8 mouse cellular contexts compared by ENCODE assay signal in genomic region chr19:4096642-4097440, GRCm38 (mm10). TPM values are rescaled to one million over a fixed set of nuclear protein-coding genes. Genes with fewer than 3 reads are reported as not detected.
A peak's percentile ranks its signal among the peaks of the same experiment; 100 is the strongest.
DNase-seq lines count a peak whose midpoint lies in the region; ATAC-seq lines count a peak whose summit lies in the region.

Cdk2ap2 (plus strand) TSS chr19:4097182.

- peak within 1 kb of the TSS; percentile 82 for H3K9ac ChIP-seq in heart, embryonic 13.5 days
- H3K9ac ChIP-seq in liver, embryonic 12.5 days = peak within 1 kb of the TSS; percentile 80
- peak within 1 kb of the TSS; percentile 45 for H3K9ac ChIP-seq in stomach, embryonic 15.5 days

- peak within 1 kb of the TSS; percentile 82 for H3K4me3 ChIP-seq in brown adipose tissue, adult 24 weeks (ENCODE audit: insufficient read depth, low read depth, low read length)
- peak within 1 kb of the TSS; percentile 76 for H3K4me3 ChIP-seq in heart, embryonic 13.5 days
- H3K4me3 ChIP-seq in liver, embryonic 12.5 days = peak within 1 kb of the TSS; percentile 72
- H3K4me3 ChIP-seq in stomach, embryonic 15.5 days (replicated peaks) = peak within 1 kb of the TSS; percentile 75

- peak; percentile 99 for DNase-seq in CD4-positive, CD25-positive, alpha-beta regulatory T cell, adult 2 months (ENCODE audit: low read depth, low spot score)
- DNase-seq in fat pad, adult 2 months (ENCODE audit: extremely low read depth, low read depth, low spot score) = peak; percentile 80
- peak; percentile 100 for DNase-seq in kidney, postnatal 10 days
- peak; percentile 99 for DNase-seq in natural killer cell, adult 2 months (ENCODE audit: low spot score in 2 of 2)

- H3K9me3 ChIP-seq in heart, embryonic 13.5 days = no peaks in the 10 kb centered on the region
- no peaks in the 10 kb centered on the region for H3K9me3 ChIP-seq in liver, embryonic 12.5 days (replicated peaks)
- no peaks in the 10 kb centered on the region for H3K9me3 ChIP-seq in stomach, embryonic 15.5 days

- peaks cover 9% of the 10 kb centered on the region for H3K4me1 ChIP-seq in brown adipose tissue, adult 24 weeks (ENCODE audit: control insufficient read depth, insufficient read depth, insufficient read length, low read length)
- peaks cover 49% of the 10 kb centered on the region for H3K4me1 ChIP-seq in heart, embryonic 13.5 days
- H3K4me1 ChIP-seq in liver, embryonic 12.5 days = peaks cover 59% of the 10 kb centered on the region
- H3K4me1 ChIP-seq in stomach, embryonic 15.5 days = peaks cover 35% of the 10 kb centered on the region

- peaks cover 24% of the 10 kb centered on the region for H3K27me3 ChIP-seq in heart, embryonic 13.5 days (replicated peaks)
- peaks cover 26% of the 10 kb centered on the region for H3K27me3 ChIP-seq in liver, embryonic 12.5 days (replicated peaks)
- peaks cover 11% of the 10 kb centered on the region; the same call in 1 of the 2 replicates for H3K27me3 ChIP-seq in stomach, embryonic 15.5 days (replicated peaks)

- ATAC-seq in heart, embryonic 13.5 days (ENCODE audit: extremely low read depth, insufficient number of reproducible peaks, low FRiP score, low TSS enrichment) = peak; percentile 89
- peak; percentile 91 for ATAC-seq in liver, embryonic 12.5 days
- peak; percentile 94 for ATAC-seq in stomach, embryonic 15.5 days (ENCODE audit: insufficient read depth, low FRiP score, low read depth)

- H3K27ac ChIP-seq in brown adipose tissue, adult 24 weeks (replicated peaks; ENCODE audit: low read depth, low read length) = peak within 1 kb of the TSS; percentile 91
- peak within 1 kb of the TSS; percentile 87 for H3K27ac ChIP-seq in heart, embryonic 13.5 days (replicated peaks)
- peak within 1 kb of the TSS; percentile 99 for H3K27ac ChIP-seq in liver, embryonic 12.5 days
- H3K27ac ChIP-seq in stomach, embryonic 15.5 days = peak within 1 kb of the TSS; percentile 95

- H3K36me3 ChIP-seq in heart, embryonic 13.5 days = no peaks in the 10 kb centered on the region
- H3K36me3 ChIP-seq in liver, embryonic 12.5 days = peaks cover 4% of the 10 kb centered on the region; the same call in 1 of the 2 replicates
- no peaks in the 10 kb centered on the region; the same call in 1 of the 2 replicates for H3K36me3 ChIP-seq in stomach, embryonic 15.5 days

- under 1% methylated on average over 65 of the region's 65 CpGs for WGBS in heart, embryonic 13.5 days
- under 1% methylated on average over 65 of the region's 65 CpGs for WGBS in liver, embryonic 12.5 days (ENCODE audit: insufficient replicate concordance)
- under 1% methylated on average over 64 of the region's 65 CpGs for WGBS in stomach, embryonic 15.5 days

- H3K4me2 ChIP-seq in heart, embryonic 13.5 days = peak within 1 kb of the TSS; percentile 80
- peak within 1 kb of the TSS; percentile 93 for H3K4me2 ChIP-seq in liver, embryonic 12.5 days
- peak within 1 kb of the TSS; percentile 88 for H3K4me2 ChIP-seq in stomach, embryonic 15.5 days

RNA-seq across cellular contexts. Expression of gene Cdk2ap2, which starts in this region (rescaled TPM):
- polyA plus RNA-seq in brown adipose tissue, adult 24 weeks (2012; ENCODE audit: insufficient read depth, insufficient read length, missing spikeins) = 78.5 and 101 TPM in 2 replicates
- polyA plus RNA-seq in heart, embryonic 13.5 days (2015; fragmentation: Nextera tagmentation; extraction: Ambion mirVana) = 64.5 and 64.9 TPM in 2 replicates
- 93.2 and 101 TPM in 2 replicates for polyA plus RNA-seq in liver, embryonic 12.5 days (2016; fragmentation: Nextera tagmentation; extraction: Ambion mirVana)
- polyA plus RNA-seq in stomach, embryonic 15.5 days (2015; fragmentation: Nextera tagmentation; extraction: Ambion mirVana) = 121 and 130 TPM in 2 replicates

Comparison
In these comparisons a context has a peak if more than half of its experiments do, and no peak if none do; other contexts are left out.
1. Peak in every context shown above with its lines: DNase-seq, ATAC-seq, H3K4me3 ChIP-seq and H3K27ac ChIP-seq.